Mouse (Mus musculus) limb, embryonic 14.5 days (tissue): ENCODE measurements at regions not wholly inside any gene's neighbourhood (a gene's known extent, or its start where the extent isn't known, plus 50 kb on each side); places are given as distances from the start of the nearest gene placed in this dataset.
"Not testable (repeated sequence)": the region's sequence is repeated elsewhere in the genome, so short reads cannot be mapped to it uniquely, and the experiment has no call there.

ENCODE experiments used
- ATAC-seq: fragments of 200-750 bp; cut with Nextera tagmentation; 2 replicates; pipeline ENCODE4 v1.8.0; 2017; ENCODE audit warnings: low read depth, moderate number of reproducible peaks, moderate TSS enrichment; ENCODE audit not compliant: low FRiP score
- DNase-seq: peaks from one replicate; pipeline ENCODE4 v3.0.0-alpha.2; 2015; ENCODE audit warnings: low spot score
- H3K27ac ChIP-seq: fragments of 300-500 bp; sonication (generic); replicated peaks from 2 replicates; pipeline ENCODE4 v1.5.1; 2014; ENCODE audit warnings: low read depth, mild to moderate bottlenecking, low read length, moderate library complexity, mixed read lengths
- H3K27me3 ChIP-seq: fragments of 300-500 bp; sonication (generic); 2 replicates; pipeline ENCODE4 v1.6.1; 2014; ENCODE audit warnings: low read length, mixed read lengths; ENCODE audit not compliant: control insufficient read depth, insufficient read depth
- H3K36me3 ChIP-seq: fragments of 300-500 bp; sonication (generic); 2 replicates; pipeline ENCODE4 v1.6.1; 2014; ENCODE audit warnings: mild to moderate bottlenecking, low read length, moderate library complexity, mixed read lengths; ENCODE audit not compliant: control insufficient read depth, insufficient read depth
- H3K4me1 ChIP-seq: fragments of 300-500 bp; sonication (generic); 2 replicates; pipeline ENCODE4 v1.6.1; 2014; ENCODE audit warnings: antibody characterized with exemption, low read length, mixed read lengths; ENCODE audit not compliant: control insufficient read depth, insufficient read depth
- H3K4me2 ChIP-seq: fragments of 300-500 bp; sonication (generic); replicated peaks from 2 replicates; pipeline ENCODE4 v1.6.1; 2014; ENCODE audit warnings: low read depth, mild to moderate bottlenecking, low read length, moderate library complexity; ENCODE audit not compliant: severe bottlenecking
- H3K4me3 ChIP-seq: fragments of 300-500 bp; sonication (generic); replicated peaks from 2 replicates; pipeline ENCODE4 v1.5.1; 2014; ENCODE audit warnings: low read length
- H3K9ac ChIP-seq: fragments of 300-500 bp; sonication (generic); 2 replicates; pipeline ENCODE4 v1.6.1; 2014; ENCODE audit warnings: mild to moderate bottlenecking, low read depth, low read length, moderate library complexity; ENCODE audit not compliant: severe bottlenecking
- H3K9me3 ChIP-seq: fragments of 300-500 bp; sonication (generic); 2 replicates; pipeline ENCODE4 v1.6.1; 2016; ENCODE audit warnings: low read length; ENCODE audit not compliant: control insufficient read depth
- POLR2A ChIP-seq: fragments of 200-500 bp; IDR thresholded peaks from 2 replicates; pipeline ENCODE4 v1.8.0; 2012; ENCODE audit warnings: inconsistent platforms, mild to moderate bottlenecking, moderate library complexity, borderline replicate concordance; ENCODE audit not compliant: insufficient read depth, insufficient read length; ENCODE audit errors: extremely low read depth
- WGBS: fragments of 180-500 bp; shearing (Covaris S2); extraction: QIAGEN DNeasy Blood & Tissue Kit; methylation state at CpG from one replicate; pipeline ENCODE4 v1.1.7; 2014; 5-methylcytosine and 5-hydroxymethylcytosine counted together

GRCm38 (mm10) chr19:35125278-35125677 is 203.1 kb downstream of the Kif20b start:
- Histone ChIP-seq H3K27ac (no peak overlapping the region), H3K4me1 (no peaks in the 10 kb centered on the region), H3K4me2 (no peak overlapping the region), H3K9ac (no peak overlapping the region), H3K4me3 (no peak overlapping the region), H3K9me3 (no peaks in the 10 kb centered on the region), H3K27me3 (no peaks in the 10 kb centered on the region), H3K36me3 (no peaks in the 10 kb centered on the region)
- WGBS: 15% methylated on average over 4 of the region's 4 CpGs
- peak; percentile 11 for DNase-seq
- ATAC-seq: no peak
- TF ChIP-seq POLR2A: no peak

DNA sequence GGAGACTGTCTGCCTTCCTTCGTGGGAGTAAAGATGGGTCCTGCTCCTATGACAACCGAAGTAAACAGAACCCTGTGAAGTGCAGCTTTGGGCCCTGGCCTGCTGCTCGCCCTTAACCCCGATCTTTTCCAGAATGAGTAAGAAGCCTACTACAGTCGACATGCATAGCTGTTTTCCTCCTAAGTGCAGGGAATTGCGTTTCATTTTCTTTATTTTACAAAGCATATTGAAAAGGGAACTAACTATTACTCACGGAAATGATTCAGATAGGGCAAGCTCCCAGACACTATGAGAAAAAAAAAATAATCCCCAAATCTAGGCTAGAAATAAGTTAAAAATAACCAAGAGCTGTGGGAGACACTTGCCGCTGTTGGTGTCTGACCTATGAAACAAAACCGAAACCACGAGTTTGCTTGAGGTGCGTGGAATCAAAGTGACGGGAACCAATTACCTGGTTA is 204.5 kb downstream of the Kif20b start:
- Histone ChIP-seq H3K27me3 (no peaks in the 10 kb centered on the region), H3K4me3 (no peak overlapping the region), H3K27ac (no peak overlapping the region), H3K4me2 (no peak overlapping the region), H3K9ac (no peak overlapping the region), H3K9me3 (no peaks in the 10 kb centered on the region), H3K4me1 (no peaks in the 10 kb centered on the region), H3K36me3 (no peaks in the 10 kb centered on the region)
- DNase-seq (no peak), ATAC-seq (no peak)
- 83% methylated on average over 12 of the region's 12 CpGs for WGBS
- no peak for TF ChIP-seq POLR2A

DNA sequence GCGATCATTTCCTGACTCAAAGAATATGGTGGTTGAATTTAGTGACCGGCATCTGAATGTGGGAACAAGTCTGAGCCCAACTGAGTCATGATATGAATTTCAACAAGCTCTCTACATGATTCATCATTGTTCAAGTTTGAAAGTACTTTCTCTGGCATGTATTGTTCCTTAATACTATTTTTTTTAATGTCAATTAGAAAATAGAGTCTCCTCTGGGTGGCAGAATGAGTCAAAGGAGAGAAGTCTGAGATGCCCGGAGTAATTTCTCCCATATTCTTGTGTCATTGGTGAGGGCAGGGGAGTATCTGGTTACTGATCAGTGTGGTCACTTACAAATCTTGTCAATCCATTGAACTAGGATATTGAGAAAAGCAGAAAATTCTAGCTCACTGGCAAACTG is 205.9 kb downstream of the Kif20b start:
- no peak overlapping the region for H3K9ac ChIP-seq
- DNase-seq (no peak), ATAC-seq (no peak)
- no peak overlapping the region for H3K4me3 ChIP-seq
- H3K4me1 ChIP-seq: no peaks in the 10 kb centered on the region
- no peak overlapping the region for H3K27ac ChIP-seq
- WGBS: 91% methylated on average over 3 of the region's 3 CpGs
- H3K36me3 ChIP-seq: no peaks in the 10 kb centered on the region
- H3K27me3 ChIP-seq: no peaks in the 10 kb centered on the region
- no peaks in the 10 kb centered on the region for H3K9me3 ChIP-seq
- TF ChIP-seq POLR2A: no peak
- no peak overlapping the region for H3K4me2 ChIP-seq

DNA sequence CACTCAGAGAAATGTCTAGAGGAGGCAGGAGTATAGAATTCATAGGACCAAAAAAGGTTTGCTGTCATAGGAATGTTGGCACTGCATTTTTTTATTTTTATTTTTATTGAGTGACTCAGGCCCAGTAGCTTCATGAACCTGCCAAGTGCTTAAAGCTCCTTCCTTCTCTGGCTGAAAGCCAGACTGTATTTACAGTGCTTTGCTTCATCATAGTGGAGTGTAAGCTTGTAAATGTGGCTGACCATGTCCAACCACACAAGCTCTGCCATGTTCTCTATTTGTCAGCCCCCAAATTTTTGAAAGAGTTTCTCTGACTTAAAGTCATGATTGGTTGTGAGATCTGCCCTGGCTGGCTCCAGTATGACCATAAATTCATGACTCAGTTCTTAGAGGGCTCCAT is 221.0 kb downstream of the Kif20b start:
- Histone ChIP-seq H3K4me3 (no peak overlapping the region), H3K9me3 (no peaks in the 10 kb centered on the region), H3K9ac (no peak overlapping the region), H3K27ac (no peak overlapping the region), H3K4me1 (no peaks in the 10 kb centered on the region), H3K36me3 (no peaks in the 10 kb centered on the region), H3K4me2 (no peak overlapping the region), H3K27me3 (no peaks in the 10 kb centered on the region)
- ATAC-seq: no peak
- no peak for DNase-seq
- TF ChIP-seq POLR2A: no peak

GRCm38 (mm10) chr19:35143781-35144180 is 221.6 kb downstream of the Kif20b start:
- no peaks in the 10 kb centered on the region for H3K36me3 ChIP-seq
- no peaks in the 10 kb centered on the region for H3K4me1 ChIP-seq
- no peak overlapping the region for H3K4me3 ChIP-seq
- no peak for TF ChIP-seq POLR2A
- WGBS: 73% methylated on average over 2 of the region's 2 CpGs
- DNase-seq (no peak), ATAC-seq (no peak)
- no peak overlapping the region for H3K4me2 ChIP-seq
- H3K27ac ChIP-seq: no peak overlapping the region
- H3K27me3 ChIP-seq: no peaks in the 10 kb centered on the region
- H3K9ac ChIP-seq: no peak overlapping the region
- H3K9me3 ChIP-seq: no peaks in the 10 kb centered on the region

DNA sequence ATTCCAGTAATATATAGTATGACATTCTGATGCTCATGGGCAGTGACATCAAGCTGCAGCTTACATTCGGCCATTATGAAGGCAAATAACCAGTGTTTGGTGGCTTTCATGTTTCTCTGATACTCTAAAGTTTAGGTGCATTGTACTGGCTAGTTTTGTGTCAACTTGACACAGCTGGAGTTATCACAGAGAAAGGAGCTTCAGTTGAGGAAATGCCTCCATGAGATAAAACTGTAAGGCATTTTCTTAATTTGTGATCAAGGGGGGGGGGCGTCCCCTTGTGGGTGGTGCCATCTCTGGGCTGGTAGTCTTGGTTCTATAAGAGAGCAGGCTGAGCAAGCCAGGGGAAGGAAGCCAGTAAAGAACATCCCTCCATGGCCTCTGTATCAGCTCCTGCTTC is 227.3 kb downstream of the Kif20b start:
- H3K27me3 ChIP-seq, H3K9ac ChIP-seq, H3K36me3 ChIP-seq, DNase-seq, H3K4me2 ChIP-seq, H3K4me1 ChIP-seq, H3K9me3 ChIP-seq, ATAC-seq, H3K27ac ChIP-seq, H3K4me3 ChIP-seq: not testable (repeated sequence)
- WGBS: 74% methylated on average over 2 of the region's 2 CpGs
